Mouse (Mus musculus): Measurements from ENCODE around the gene Tnfaip8l1. TPM values are rescaled to one million over a fixed set of nuclear protein-coding genes. Genes with fewer than 3 reads are reported as not detected.

The Tnfaip8l1 gene
- total RNA-seq, 2 experiments from 2014 or later, result 6.2 to 6.6 TPM

GRCm38 (mm10) chr17:56218377-56219191 lies 56.3 kb downstream of the Tnfaip8l1 start, which contains the start of gene Dpp9:
Gene Dpp9, minus strand, starts transcription at chr17:56218905.
- peak; percentile 87 to 95 for DNase-seq (ENCODE audit: low spot score in 2 of 2)

DNA sequence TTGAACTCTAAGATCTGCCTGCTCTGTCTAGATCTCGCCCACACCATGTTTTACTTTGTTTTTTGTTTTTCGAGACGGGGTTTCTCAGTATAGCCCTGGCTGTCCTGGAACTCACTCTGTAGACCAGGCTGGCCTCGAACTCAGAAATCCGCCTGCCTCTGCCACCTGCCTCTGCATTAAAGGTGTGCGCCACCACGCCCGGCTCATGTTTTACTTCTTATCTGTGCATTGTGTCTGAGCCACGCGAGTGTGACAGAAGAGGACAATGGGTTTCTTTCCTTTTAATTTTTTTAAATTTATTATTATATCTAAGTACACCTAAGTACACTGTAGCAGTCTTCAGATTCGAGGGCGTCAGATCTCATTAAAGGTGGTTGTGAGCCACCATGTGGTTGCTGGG lies 57.0 kb downstream of the Tnfaip8l1 start:
- DNase-seq (ENCODE audit: low spot score in 2 of 2), result no peak

GRCm38 (mm10) chr17:56219805-56220204 lies 57.5 kb downstream of the Tnfaip8l1 start:
- DNase-seq (ENCODE audit: low spot score in 2 of 2), result no peak

Small RNAs within 50 kb of the gene (microRNA-seq; reads per million reads assigned to microRNA genes)
- gene Gm44397, result 0 reads per million in 2 experiments

Other genes with a start within 250 kb of the Tnfaip8l1 start
- gene Zfp119b, start 213.0 kb upstream of the Tnfaip8l1 start, total RNA-seq (2021), result 1 to 10 TPM; 4.1 to 4.9 TPM
- 1 to 10 TPM; 1.9 TPM for gene Ebi3, start 209.8 kb upstream of the Tnfaip8l1 start, total RNA-seq (2021)
- 10 to 100 TPM; 15.0 to 16.2 TPM for gene Yju2, start 203.4 kb upstream of the Tnfaip8l1 start, total RNA-seq (2021)
- 10 to 100 TPM; 38.9 to 44.9 TPM for gene Shd, start 192.0 kb upstream of the Tnfaip8l1 start, total RNA-seq (2021)
- gene Fsd1, start 176.0 kb upstream of the Tnfaip8l1 start, total RNA-seq (2021), result 10 to 100 TPM; 73.1 to 76.4 TPM
- 1 to 10 TPM; 4.0 to 4.3 TPM for gene Stap2, start 156.9 kb upstream of the Tnfaip8l1 start, total RNA-seq (2021)
- gene Mpnd, start 156.8 kb upstream of the Tnfaip8l1 start, total RNA-seq (2021), result 100 to 1,000 TPM; 112 to 119 TPM
- gene Sh3gl1, start 125.8 kb upstream of the Tnfaip8l1 start, total RNA-seq (2021), result 10 to 100 TPM; 64.9 to 67.5 TPM
- 1 to 10 TPM; 3.5 to 5.0 TPM for gene Chaf1a, start 122.0 kb upstream of the Tnfaip8l1 start, total RNA-seq (2021)
- gene Ubxn6, start 87.4 kb upstream of the Tnfaip8l1 start, total RNA-seq (2021), result 10 to 100 TPM; 64.4 to 72.8 TPM
- 100 to 1,000 TPM; 104 to 115 TPM for gene Hdgfl2, start 82.8 kb upstream of the Tnfaip8l1 start, total RNA-seq (2021)
- gene Plin4, start 52.7 kb upstream of the Tnfaip8l1 start, total RNA-seq (2021), result 1 to 10 TPM; 1.3 to 2.5 TPM
- 1 to 10 TPM; 1.1 to 1.4 TPM for gene Plin5, start 44.9 kb upstream of the Tnfaip8l1 start, total RNA-seq (2021)
- under 1 TPM; 0.62 to 0.81 TPM for gene Lrg1, start 40.5 kb upstream of the Tnfaip8l1 start, total RNA-seq (2021)
- 100 to 1,000 TPM; 140 to 142 TPM for gene Sema6b, start 22.1 kb upstream of the Tnfaip8l1 start, total RNA-seq (2021)
- 10 to 100 TPM; 43.3 to 46.0 TPM for gene Mydgf, start 21.4 kb downstream of the Tnfaip8l1 start, total RNA-seq (2021)
- gene Dpp9, start 56.4 kb downstream of the Tnfaip8l1 start, total RNA-seq (2021), result 10 to 100 TPM; 49.4 to 52.4 TPM
- 10 to 100 TPM; 41.6 to 44.7 TPM for gene Fem1a, start 94.3 kb downstream of the Tnfaip8l1 start, total RNA-seq (2021)
- gene Ticam1, start 114.3 kb downstream of the Tnfaip8l1 start, total RNA-seq (2021), result 1 to 10 TPM; 6.2 to 7.4 TPM
- 1 to 10 TPM; 5.1 to 9.1 TPM for gene Plin3, start 130.4 kb downstream of the Tnfaip8l1 start, total RNA-seq (2021)
- gene Arrdc5, start 137.8 kb downstream of the Tnfaip8l1 start, total RNA-seq (2021), result not detected
- 1 to 10 TPM; 2.4 to 5.0 TPM for gene Uhrf1, start 140.8 kb downstream of the Tnfaip8l1 start, total RNA-seq (2021)
- 10 to 100 TPM; 79.7 to 84.5 TPM for gene Kdm4b, start 163.6 kb downstream of the Tnfaip8l1 start, total RNA-seq (2021)